Mouse (Mus musculus) brain, adult 2 months (tissue): Measurements from ENCODE around the gene Fhit.

Source experiments
- DNase-seq: peaks from one replicate; pipeline ENCODE4 v3.0.0; 2011; ENCODE audit warnings: low read depth, low spot score

Gene Fhit

DNA sequence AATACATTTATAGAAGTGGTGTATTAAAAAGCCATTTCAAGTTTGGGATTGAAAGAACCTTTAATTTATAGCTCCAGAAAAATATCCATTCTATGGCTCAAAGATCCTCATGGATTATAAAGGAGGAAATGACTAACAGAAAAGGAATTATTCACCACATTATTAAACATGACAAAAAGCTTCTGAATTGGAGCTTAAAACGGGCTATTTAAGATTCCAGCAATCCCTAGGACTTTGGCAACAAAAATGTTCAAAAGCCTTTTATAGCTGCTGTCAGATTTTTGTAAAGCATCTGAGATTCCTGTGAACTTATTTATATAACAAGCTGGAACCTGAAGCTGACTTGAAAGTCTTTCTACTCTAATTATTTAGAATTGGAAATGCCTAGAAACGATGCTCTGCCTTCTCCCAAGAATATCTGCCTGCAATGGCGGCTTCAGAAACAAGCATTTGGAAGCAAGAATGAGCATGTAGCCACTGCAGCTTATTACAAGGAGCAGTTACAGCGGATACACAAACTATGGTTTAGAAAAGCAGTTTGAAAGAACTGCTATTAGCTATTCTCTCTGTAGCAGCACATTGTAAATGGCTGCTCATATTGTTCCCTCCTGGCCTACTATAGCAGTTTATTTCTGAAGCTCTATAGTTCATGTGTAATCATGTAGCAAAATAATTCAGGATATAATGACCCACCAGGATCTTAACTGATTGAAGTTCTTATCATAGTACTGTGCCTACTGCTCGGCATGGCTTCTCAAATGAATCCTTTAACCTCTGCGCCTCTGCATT is 995.0 kb downstream of the Fhit start:
- DNase-seq, result peak; percentile 73

DNA sequence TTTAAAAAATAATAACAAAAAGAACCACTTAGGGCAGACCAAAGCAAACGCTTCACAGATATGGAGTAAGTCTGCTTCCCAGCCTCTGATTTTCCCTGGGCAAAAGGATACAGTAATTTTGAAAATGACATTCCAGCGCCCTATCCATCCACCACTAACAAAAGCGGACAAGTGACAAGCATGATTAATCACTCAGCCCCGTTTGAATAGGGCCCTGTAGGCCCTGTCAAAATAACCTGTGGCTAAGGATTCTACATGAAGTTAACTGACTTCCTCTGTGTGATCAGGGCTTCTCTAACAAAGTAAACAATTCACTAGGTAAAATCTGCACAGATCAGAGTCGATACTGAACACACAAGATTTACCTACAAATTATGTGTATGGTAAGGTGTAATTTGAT is 1012.0 kb downstream of the Fhit start:
- DNase-seq, result no peak

DNA sequence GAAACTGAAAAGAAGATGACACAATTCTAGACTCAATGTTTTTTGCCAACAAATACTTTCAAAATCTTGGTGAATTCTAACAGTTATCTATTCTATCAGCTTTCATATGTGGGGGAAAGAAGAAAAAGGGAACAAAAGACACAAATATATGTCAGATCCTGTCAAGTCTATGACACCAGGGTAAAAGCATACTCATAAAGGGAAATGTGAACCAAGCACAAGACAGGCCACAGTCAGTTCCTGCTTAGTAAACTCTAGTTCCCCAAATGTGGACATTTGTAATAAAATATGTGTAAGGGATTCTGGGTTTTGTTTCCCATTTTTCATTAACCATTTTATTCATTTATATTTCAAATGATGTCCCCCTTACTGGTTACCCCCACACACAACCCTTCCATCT is 1022.5 kb downstream of the Fhit start:
- DNase-seq, result no peak

DNA sequence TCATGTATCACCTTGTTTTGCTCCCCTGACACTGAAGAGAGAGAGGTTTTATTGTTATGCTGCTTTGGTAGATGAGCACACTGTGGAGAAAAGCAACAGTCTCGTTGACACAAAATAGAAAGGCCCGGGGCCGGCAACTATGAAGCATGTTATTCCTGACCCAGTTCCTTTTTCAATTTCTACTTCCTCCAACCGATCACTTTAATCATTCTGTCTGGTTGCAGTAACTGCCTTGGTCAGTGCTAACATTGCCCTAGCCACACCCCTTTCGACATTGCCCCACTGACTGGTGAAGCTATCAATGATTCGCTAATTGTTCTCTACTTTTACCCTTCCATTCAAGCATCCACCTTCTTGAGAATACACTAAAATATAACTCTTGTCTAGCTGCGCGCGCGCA is 1028.0 kb downstream of the Fhit start:
- DNase-seq, result no peak

DNA sequence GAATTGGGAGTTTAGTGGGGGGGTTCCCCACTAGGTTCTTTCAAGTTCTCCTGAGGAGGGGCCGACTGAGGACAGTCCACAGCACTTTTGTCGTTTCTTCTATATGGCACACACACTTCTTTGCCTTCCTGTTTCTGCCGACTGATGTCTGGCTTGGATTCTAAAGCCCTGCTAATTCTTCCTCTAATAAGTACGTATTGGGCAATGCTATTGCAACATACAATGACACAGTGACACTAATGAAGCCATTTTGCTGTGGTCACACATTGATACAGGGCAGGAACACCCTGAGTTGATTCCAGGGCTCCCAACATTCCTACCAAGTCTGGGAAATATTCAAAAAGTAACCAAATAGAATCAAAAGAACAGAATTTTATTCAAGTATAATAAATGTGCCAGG is 1032.2 kb downstream of the Fhit start:
- no peak for DNase-seq

DNA sequence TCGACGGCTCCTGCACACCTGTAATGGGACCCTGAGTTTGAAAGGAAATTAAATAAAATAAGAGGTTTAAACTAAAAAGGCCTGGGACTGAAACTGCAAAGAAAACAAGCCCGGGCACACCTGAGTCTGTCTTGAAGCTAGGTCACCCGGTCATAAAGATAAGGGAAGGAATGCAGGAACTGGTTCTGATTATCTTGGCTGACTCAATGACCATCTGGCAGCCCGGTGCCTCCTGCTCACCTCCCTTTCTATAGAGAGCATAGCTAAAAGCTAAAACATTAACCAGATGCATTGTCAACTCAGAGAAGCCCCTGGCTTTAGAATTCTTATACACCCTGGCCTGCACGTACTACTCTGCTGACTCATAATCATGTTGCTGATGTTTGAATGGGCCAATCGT is 1032.7 kb downstream of the Fhit start:
- no peak for DNase-seq

DNA sequence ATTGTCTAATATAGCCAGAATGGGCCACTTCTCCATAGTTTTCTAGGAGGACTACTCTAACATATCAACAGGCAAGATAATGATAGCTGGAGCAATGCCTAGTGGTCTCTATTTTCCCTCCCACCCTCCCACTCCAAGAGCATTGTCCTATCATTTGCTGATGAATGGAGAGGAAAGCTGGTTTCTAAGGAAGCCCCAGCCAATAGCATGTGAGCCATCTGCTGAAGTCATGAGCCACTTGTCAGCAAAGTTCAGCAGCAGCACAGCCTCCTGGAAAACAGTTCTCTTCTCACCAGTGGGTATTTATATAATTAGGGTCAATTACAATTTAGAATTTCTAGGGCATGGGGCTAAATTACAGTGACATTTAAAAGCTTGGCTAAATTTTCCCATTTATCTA is 1035.3 kb downstream of the Fhit start:
- DNase-seq, result no peak

DNA sequence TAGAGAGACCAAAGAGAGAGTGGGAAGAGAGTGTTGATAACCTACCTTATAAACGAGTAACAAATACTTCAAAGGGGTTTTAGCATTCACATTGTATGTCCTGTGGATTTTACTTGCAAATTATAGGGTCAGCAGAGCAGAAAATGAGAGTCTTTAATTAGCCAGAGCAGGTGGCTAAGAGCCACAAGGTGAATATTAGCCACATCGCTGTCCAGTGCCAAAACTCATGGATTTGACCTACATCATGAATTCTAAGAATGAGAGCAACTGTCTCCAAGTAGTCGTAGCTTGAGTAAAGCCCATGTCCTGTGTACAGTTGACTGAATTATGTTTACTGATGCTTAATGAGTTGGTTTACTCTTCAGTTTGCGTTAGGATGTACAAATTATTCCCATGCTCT is 1039.7 kb downstream of the Fhit start:
- no peak for DNase-seq

DNA sequence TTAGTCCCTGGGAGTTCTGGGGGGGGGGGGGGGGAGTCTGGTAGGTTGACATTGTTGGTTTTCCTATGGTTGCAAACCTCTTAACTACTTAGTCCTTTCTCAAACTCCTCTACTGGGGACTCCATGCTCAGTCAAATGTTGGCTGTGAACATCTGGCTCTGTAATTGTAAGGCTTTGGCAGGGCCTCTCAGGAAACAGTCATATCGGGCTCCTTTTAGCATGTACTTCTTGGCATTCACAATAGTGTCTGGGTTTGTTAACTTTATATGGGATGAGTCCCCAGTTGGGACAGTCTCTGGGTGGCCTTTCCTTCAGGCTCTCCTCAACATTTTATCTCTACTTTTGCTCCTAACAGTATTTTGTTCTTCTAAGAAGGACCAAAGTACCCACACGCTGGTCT is 1065.6 kb downstream of the Fhit start:
- DNase-seq, result no peak

DNA sequence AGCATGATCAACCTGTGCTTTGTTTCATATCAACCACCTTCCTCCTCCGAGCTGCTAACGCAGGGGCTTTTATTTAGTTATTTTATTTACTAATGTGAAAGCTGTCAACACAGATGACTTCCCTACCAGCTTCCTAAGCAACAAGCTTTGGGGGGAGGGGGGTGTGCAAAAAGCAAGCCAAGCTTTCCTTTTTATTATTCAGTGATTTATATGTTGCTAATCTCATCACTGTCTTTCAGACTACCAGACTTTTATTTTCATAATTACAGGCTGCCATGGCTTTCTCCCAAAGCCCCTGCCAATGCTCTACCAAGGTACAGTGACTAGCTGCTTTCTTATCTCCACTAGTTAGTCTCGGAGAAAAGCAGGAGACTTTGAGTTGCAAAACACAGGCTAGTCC is 1082.8 kb downstream of the Fhit start:
- no peak for DNase-seq

DNA sequence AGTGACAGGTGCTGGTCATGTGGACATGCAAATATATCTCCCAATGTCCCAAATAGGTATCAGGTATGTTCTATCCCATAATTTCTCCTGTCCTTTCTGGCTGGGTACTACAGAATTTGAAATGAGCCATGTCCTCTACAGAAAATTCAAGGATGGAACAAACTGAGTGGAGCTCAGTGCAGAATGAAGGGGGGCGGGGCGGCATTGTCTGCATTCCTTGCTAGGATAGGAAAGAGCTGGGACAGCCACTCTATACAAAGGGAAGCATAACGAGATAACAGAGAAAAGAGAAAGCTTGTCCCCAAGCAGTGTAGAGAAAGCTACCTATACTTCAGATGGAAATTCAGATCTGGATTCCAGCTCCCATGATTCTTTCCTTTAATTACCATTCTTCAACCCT is 1111.9 kb downstream of the Fhit start:
- no peak for DNase-seq

DNA sequence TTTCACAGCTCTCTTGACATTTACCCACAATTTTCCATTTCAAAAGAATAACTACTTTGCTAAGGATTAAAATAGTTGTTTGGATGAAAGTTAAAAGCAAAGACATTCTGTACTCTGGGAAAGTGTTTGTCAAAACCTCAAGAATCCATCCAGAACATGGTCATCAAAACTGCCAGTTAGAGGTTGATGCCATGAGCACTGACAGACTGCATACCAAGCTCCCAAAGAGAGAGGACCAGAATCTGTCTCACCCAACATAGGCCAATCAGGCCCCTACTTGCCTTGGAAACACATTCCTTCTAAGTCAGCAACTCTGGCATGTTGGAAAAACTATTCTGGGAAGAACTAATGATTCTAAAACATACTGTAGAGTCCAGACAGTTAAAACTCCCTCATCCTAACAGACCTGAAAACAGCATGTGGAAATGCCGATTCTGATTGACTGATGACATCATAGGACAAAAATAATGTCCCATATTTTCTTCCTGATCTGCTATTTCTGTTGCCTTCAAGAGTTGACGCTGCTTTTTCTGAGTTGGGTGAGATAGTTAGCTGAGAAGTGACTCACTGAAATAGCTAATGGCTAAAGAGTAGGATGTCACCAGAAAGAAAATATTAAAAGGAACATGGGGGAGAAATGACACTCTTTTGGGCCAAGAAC is 1114.6 kb downstream of the Fhit start:
- peak; percentile 62 for DNase-seq

DNA sequence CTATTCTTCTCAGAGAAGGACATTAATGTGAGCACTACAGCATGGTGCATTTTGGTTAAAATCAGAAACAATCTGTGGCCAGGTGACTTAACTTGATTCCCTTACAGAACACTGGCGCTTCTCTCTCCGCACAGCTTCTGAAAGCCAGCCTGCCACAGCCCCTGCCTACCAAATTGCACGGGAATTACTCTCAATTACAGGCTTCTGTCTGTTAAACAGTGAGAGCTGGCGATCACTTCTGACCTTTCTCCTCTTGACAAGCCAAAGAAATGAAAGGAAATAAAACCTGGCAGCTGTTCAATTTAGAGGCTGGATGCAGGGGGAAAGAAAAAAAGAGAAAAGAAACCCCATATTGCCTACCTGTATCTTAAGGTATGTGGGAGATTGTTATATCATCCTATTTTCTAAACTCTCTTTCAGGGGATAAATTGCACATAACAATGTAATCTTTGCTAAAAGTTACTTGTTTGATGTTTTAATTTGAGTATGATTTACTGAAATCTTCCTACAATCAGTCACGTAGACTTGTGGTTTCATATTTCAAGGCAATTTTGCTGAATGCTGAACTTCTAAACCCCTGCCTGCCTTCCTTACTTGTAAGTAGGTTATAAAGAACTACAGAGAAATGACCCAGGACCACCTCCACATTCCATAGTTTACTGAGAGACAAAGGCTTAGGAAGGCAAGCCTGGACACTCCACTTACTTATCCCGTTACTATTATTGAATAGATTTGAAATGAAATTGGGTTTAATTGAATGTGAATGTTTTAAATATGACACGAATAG is 1115.3 kb downstream of the Fhit start:
- peak; percentile 27 for DNase-seq

DNA sequence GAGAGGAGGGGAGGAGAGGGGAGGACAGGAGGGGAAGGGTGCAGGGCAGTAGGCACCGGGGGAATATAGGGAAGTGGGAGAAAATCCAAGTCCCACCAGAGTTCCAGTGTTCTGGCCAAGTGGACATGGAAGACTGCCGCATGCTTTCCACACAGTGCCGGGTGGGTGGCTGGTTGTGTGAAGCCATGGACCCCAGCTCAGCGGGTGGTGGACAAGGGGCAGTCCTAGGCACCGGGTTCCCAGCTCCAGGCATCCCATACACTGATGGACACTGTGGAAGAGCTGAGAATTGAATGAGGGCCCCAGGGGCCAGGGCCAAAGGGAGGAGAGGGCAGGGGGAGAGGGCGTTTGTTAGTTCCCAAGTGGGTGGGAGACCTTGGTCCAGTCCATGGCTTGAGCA is 1123.8 kb downstream of the Fhit start:
- DNase-seq, result no peak

DNA sequence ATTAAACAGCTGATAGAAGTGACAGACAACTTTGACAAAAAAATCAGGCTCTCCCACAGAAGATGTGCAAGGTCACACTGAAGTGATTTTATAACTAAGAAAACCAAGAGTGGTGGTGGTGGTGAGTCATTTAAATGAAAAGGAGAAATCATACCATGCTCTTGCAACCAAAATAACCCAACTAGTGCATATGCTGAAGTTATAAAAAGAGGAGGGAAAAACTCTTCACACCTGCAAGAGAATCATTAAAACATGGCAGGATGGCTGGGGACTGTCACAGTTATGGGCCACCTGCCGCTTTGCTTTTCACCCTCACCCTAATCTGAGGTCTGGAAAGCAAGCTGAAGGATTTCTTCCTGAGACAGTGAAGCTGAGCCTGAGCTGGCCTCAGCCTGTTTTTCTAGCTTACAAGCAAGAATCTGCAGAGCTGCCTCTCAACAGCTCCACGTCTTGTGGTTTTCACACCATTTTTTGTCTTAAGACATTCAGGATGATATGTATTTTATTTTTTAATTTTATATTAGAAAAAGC is 1125.1 kb downstream of the Fhit start:
- DNase-seq, result peak; percentile 68

DNA sequence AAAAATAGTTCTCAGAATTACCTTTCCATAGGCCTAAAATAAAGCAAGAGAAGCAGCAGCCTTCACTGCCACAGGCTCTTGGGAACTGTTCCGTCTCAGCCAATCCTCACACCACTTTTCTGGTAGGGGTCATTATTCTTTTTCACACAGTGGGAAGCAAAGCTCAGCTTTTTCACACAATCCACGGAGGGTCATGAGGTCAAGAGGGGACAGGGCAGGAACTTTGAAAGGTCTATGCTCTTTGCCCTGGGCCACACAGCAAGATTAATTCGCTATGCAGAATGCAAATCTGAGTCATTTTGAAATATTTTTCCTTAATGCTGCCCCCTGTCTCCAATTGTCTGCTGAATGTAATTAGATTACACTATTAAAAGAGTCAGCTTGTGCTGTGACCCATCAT is 1126.2 kb downstream of the Fhit start:
- no peak for DNase-seq

DNA sequence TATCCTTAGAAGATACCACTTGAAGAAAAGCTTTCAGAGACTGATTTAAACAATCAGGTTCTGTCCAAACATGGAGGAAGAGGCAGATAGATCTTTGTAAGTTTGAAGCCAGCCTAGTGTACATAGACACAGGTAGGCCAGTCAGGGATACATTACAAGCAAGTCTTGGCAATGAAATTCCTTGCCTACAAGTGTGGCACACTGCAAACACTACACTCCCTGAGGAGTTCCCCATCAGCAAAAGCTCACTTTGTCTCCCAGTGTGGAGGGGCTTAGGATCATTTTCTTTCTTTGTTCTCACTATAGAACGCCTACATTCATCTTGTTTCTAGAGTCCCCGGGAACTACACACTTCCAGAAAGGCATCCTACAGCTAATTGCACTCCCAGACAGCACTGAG is 1126.6 kb downstream of the Fhit start:
- DNase-seq, result no peak

DNA sequence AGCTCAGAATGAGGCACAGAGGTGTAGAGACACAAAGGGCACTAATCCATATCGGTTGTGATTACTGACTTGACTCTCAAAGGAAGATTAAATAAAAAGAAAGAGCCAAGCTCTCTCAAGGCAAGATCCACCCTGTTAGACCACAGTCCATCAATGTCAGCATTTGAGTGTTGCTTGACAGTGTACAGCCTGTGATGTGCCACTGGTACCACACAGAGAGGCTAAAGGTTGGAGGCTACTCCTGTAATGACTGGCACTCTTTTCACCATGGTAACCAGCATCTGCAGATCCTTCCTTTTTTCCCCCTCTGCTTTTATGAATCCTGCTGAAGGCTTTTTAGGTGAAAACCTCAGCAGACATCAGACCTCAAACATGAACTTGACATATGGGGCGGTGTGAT is 1138.5 kb downstream of the Fhit start:
- no peak for DNase-seq

DNA sequence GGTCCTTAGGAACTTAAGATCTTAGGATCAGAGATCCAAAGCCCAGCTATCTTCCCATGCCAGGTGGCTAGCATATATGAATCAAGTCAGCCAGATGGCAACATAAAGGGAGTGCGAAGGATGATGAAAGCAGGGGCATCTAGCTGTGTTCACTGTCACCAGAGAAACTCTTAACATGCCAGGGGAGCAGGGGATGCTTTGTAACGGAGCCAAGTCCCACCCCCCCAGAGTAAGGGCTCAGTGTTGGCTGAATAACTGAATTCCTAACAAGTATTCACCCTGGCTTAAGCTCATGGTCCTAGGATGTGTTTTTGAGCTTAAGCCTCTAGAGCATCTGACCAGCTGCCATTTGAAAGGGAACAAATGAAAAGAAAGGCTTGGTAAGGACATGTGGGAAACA is 1139.5 kb downstream of the Fhit start:
- no peak for DNase-seq

DNA sequence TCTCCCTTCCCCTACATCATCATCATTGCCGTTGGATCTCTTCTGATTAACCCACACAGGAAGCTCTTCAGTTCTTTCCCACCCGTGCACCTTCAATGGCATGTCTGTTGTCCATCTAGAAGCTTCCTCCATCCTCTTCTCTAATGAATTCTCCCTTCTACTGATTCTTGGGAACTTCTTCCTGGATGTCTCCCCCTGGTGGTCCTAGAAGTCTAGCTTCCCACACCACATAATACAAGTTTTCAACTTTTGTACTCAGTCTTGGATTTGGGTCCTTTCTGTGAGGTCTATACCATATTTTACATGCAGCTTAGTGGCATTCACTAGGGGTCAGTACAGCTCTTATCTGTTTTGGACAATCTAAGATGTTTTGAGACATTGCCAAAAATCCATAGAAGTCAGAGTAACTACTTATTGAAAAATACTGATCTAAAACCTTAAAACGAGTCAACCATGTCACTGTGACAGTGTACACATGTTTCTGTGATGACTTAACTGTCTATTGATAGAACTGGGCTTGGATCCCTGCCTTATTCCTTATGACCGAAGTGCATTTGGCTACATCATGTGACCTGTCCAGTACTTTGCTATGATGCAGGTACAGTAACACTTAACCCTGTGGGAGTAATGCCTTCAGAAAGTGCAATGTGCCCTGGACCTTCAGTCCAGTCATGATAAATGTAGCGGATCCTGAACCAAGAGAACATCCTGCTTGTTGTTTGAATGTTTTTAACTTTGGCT is 1141.3 kb downstream of the Fhit start:
- DNase-seq, result no peak

DNA sequence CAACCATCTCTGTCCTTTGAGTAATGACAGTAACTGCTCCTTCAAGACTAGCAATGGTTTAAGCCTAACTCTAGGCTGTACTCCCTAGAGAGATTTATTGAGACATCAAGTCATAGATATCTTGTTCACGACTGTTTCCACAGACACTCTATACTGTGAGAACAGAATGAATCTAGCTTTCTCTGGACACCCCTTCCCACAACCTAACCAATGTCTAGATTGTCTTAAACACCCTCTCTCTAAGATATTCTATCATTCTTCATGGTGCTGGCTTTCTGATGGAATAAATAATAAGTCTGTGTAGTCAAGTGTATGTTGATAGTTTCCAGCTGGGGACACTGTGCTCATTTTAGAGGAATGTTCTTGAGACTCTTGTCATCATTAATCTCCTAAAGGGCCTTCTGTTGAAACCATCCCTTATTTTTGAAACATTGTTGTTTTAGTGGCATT is 1148.0 kb downstream of the Fhit start:
- DNase-seq, result no peak
